In the genomic region with DNA sequence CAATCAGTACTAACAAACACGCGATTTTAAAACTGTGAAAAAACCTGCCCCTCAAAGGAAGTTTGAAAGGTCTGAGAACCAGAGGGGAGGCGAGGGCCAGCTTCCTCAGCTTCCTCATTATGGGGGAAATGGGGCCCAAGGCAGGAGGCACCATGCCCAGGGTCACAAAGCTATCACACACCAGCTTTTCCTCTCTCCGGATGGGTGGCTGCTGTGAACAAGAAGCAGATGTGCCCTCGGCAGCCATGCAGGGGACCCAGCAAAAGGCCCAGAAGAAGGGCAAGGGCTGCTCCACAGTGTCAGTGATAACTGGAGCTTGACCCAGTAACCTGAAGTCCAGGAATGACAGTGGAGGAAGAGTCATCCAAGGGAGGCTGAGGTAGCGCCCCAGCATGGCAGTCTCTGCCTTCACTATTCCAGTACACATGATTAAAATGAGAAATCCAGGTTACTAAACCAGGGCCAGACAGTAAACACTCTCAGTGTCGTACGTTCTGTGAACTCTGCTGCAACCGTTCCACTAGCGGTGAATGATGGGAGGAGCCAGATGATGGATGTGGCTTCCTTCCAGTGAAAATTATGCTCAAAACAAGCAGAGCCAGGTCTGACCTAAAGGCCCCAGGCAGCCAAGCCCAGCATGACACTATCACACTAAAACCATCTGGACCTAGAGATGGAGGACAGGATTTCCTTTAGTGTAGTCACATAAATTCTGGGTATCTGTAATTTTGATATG, we compare ENCODE assay signal across 8 mouse cellular contexts. TPM values are rescaled to one million over a fixed set of nuclear protein-coding genes. Genes with fewer than 3 reads are reported as not detected.
A peak's percentile ranks its signal among the peaks of the same experiment; 100 is the strongest.
DNase-seq lines count a peak whose midpoint lies in the region; ATAC-seq and TF ChIP-seq lines count a peak whose summit lies in the region.

No protein-coding gene starts in this region.

- H3K9me3 ChIP-seq in G1E (replicated peaks) = no peaks in the 10 kb centered on the region
- H3K9me3 ChIP-seq in heart, embryonic 13.5 days = no peaks in the 10 kb centered on the region
- no peaks in the 10 kb centered on the region for H3K9me3 ChIP-seq in limb, embryonic 10.5 days (replicated peaks)
- no peaks in the 10 kb centered on the region for H3K9me3 ChIP-seq in midbrain, embryonic 13.5 days

- intact Hi-C loops in heart, adult 2 months (cut with DNase I) = loop anchor here (2.0 kb wide), 1 partner anchor 34 kb away; no protein-coding TSS in a partner anchor

- H3K36me3 ChIP-seq in heart, adult 2 months (ENCODE audit: control insufficient read depth, insufficient read depth, low read length) = peaks cover 12% of the 10 kb centered on the region
- peaks cover 85% of the 10 kb centered on the region for H3K36me3 ChIP-seq in G1E (replicated peaks)
- peaks cover 5% of the 10 kb centered on the region; the same call in 1 of the 2 replicates for H3K36me3 ChIP-seq in heart, embryonic 13.5 days
- peaks cover 24% of the 10 kb centered on the region for H3K36me3 ChIP-seq in limb, embryonic 10.5 days
- H3K36me3 ChIP-seq in midbrain, embryonic 13.5 days = no peaks in the 10 kb centered on the region; the same call in 1 of the 2 replicates

- H3K27me3 ChIP-seq in heart, adult 2 months (ENCODE audit: control insufficient read depth, insufficient read depth, low read length) = no peaks in the 10 kb centered on the region
- no peaks in the 10 kb centered on the region for H3K27me3 ChIP-seq in G1E (ENCODE audit: insufficient read depth, low read length)
- H3K27me3 ChIP-seq in heart, embryonic 13.5 days (replicated peaks) = no peaks in the 10 kb centered on the region
- H3K27me3 ChIP-seq in limb, embryonic 10.5 days (ENCODE audit: low read depth, poor library complexity, severe bottlenecking) = no peaks in the 10 kb centered on the region
- no peaks in the 10 kb centered on the region for H3K27me3 ChIP-seq in midbrain, embryonic 13.5 days

- DNase-seq in heart, adult 2 months = peak in 1 of 2 experiments; percentile 56
- DNase-seq in heart, postnatal 4 days = no peak
- no peak for DNase-seq in G1E (ENCODE audit: low spot score)
- peak; percentile 39 for DNase-seq in limb, embryonic 10.5 days (ENCODE audit: low spot score)
- peak; percentile 72 for DNase-seq in naive thymus-derived CD4-positive, alpha-beta T cell, adult 2 months (ENCODE audit: low read depth)
- no peak for DNase-seq in layer of hippocampus, postnatal 25 days (ENCODE audit: extremely low spot score in 1 of 2, low spot score in 1 of 2)

- WGBS in heart, adult 2 months = 43% methylated on average over 10 of the region's 10 CpGs
- 49% methylated on average over 10 of the region's 10 CpGs for WGBS in heart, embryonic 13.5 days
- WGBS in limb, embryonic 10.5 days = 32% methylated on average over 10 of the region's 10 CpGs
- 83% methylated on average over 10 of the region's 10 CpGs for WGBS in midbrain, embryonic 13.5 days

- H3K4me2 ChIP-seq in heart, embryonic 13.5 days = peak overlapping the region; percentile 34
- no peak overlapping the region for H3K4me2 ChIP-seq in midbrain, embryonic 13.5 days (replicated peaks)

- peak; percentile 42 for ATAC-seq in G1E (ENCODE audit: extremely low read depth, insufficient number of reproducible peaks, low FRiP score, poor library complexity, severe bottlenecking)
- no peak for ATAC-seq in heart, embryonic 13.5 days (ENCODE audit: extremely low read depth, insufficient number of reproducible peaks, low FRiP score, low TSS enrichment)
- no peak for ATAC-seq in midbrain, embryonic 13.5 days

- TF ChIP-seq CTCF in heart, adult 2 months (IDR thresholded peaks at IDR 0.05) = no peak
- TF ChIP-seq CTCF in G1E (IDR thresholded peaks at IDR 0.05; ENCODE audit: low read depth, low read length) = no peak

- H3K27ac ChIP-seq in heart, adult 2 months = peak overlapping the region; percentile 30; the same call in 1 of the 2 replicates
- H3K27ac ChIP-seq in heart, embryonic 13.5 days (replicated peaks) = peak overlapping the region; percentile 37
- peak overlapping the region; percentile 75 for H3K27ac ChIP-seq in limb, embryonic 10.5 days
- no peak overlapping the region for H3K27ac ChIP-seq in midbrain, embryonic 13.5 days

- TF ChIP-seq EP300 in heart, adult 2 months (IDR thresholded peaks at IDR 0.05; ENCODE audit: insufficient read depth, low read depth, low read length) = no peak

- H3K79me2 ChIP-seq in heart, adult 2 months (replicated peaks; ENCODE audit: control insufficient read depth, insufficient read depth, low read length) = no peaks in the 10 kb centered on the region

- no peak for TF ChIP-seq POLR2A in heart, adult 2 months (IDR thresholded peaks at IDR 0.05; ENCODE audit: insufficient read depth, low read depth, low read length)

- H3K4me3 ChIP-seq in heart, adult 2 months = no peak overlapping the region
- H3K4me3 ChIP-seq in G1E (ENCODE audit: low read depth, low read length) = no peak overlapping the region; the same call in 1 of the 2 replicates
- no peak overlapping the region for H3K4me3 ChIP-seq in heart, embryonic 13.5 days
- peak overlapping the region; percentile 8; the same call in 1 of the 2 replicates for H3K4me3 ChIP-seq in limb, embryonic 10.5 days
- no peak overlapping the region for H3K4me3 ChIP-seq in midbrain, embryonic 13.5 days (replicated peaks)

- peaks cover 18% of the 10 kb centered on the region for H3K4me1 ChIP-seq in heart, adult 2 months (ENCODE audit: control insufficient read depth, insufficient read depth, low read length)
- peaks cover 72% of the 10 kb centered on the region for H3K4me1 ChIP-seq in G1E (ENCODE audit: insufficient read depth, low read depth, low read length)
- H3K4me1 ChIP-seq in heart, embryonic 13.5 days = peaks cover 45% of the 10 kb centered on the region
- peaks cover 28% of the 10 kb centered on the region for H3K4me1 ChIP-seq in limb, embryonic 10.5 days
- H3K4me1 ChIP-seq in midbrain, embryonic 13.5 days (replicated peaks) = 0 out of 2 replicates have a peak, but pooled peaks cover 3% of the 10 kb centered on the region

- no peak overlapping the region for H3K9ac ChIP-seq in heart, adult 2 months (ENCODE audit: low read depth, low read length)
- H3K9ac ChIP-seq in heart, embryonic 13.5 days = no peak overlapping the region
- no peak overlapping the region for H3K9ac ChIP-seq in midbrain, embryonic 13.5 days (replicated peaks)

RNA-seq across cellular contexts. Expression of a gene that starts 31.5 kb away (rescaled TPM):
- total RNA-seq in heart, adult 2 months (2021) = 1 to 10 TPM in 1 of 2 experiments, under 1 TPM in 1; 0.84 to 1.1 TPM
- polyA plus RNA-seq in heart, adult 2 months (2012; rRNA removed) = 0.14 and 0.18 TPM in 2 replicates
- total RNA-seq in heart, postnatal 4 days (2021) = 1 to 10 TPM; 1.5 to 1.6 TPM
- total RNA-seq in G1E (2014; fragmentation: Nextera tagmentation) (not detected in 2 replicates), G1E (2017) (0.12 and 0.27 TPM in 2 replicates)
- 0.06 and 0.07 TPM in 2 replicates for polyA plus RNA-seq in G1E (2012)
- 0.48 and 0.67 TPM in 2 replicates for polyA plus RNA-seq in heart, embryonic 13.5 days (2015; fragmentation: Nextera tagmentation; extraction: Ambion mirVana)
- polyA plus RNA-seq in limb, embryonic 10.5 days (2016; fragmentation: Nextera tagmentation; extraction: Ambion mirVana) = 0.10 and 0.25 TPM in 2 replicates
- 1.2 and 1.4 TPM in 2 replicates for polyA plus RNA-seq in midbrain, embryonic 13.5 days (2015; fragmentation: Nextera tagmentation; extraction: Ambion mirVana)
- total RNA-seq in layer of hippocampus, postnatal 25 days (2021) = 1 to 10 TPM; 1.7 to 1.8 TPM

RNA-seq across cellular contexts. Expression of a gene that starts 42.1 kb away (rescaled TPM):
- 10 to 100 TPM; 11.8 to 18.6 TPM for total RNA-seq in heart, adult 2 months (2021)
- polyA plus RNA-seq in heart, adult 2 months (2012; rRNA removed) = 25.7 and 26.4 TPM in 2 replicates
- 10 to 100 TPM; 25.9 to 28.6 TPM for total RNA-seq in heart, postnatal 4 days (2021)
- total RNA-seq in G1E (2014; fragmentation: Nextera tagmentation) (32.3 and 36.3 TPM in 2 replicates), G1E (2017) (23.4 and 27.2 TPM in 2 replicates)
- 7.5 and 10.3 TPM in 2 replicates for polyA plus RNA-seq in G1E (2012)
- polyA plus RNA-seq in heart, embryonic 13.5 days (2015; fragmentation: Nextera tagmentation; extraction: Ambion mirVana) = 40.8 and 42.0 TPM in 2 replicates
- 75.3 and 77.6 TPM in 2 replicates for polyA plus RNA-seq in limb, embryonic 10.5 days (2016; fragmentation: Nextera tagmentation; extraction: Ambion mirVana)
- 79.7 and 80.4 TPM in 2 replicates for polyA plus RNA-seq in midbrain, embryonic 13.5 days (2015; fragmentation: Nextera tagmentation; extraction: Ambion mirVana)
- total RNA-seq in layer of hippocampus, postnatal 25 days (2021) = 10 to 100 TPM; 40.9 to 41.0 TPM

Comparison
In these comparisons a context has a peak if more than half of its experiments do, and no peak if none do; other contexts are left out.
1. DNase-seq: peak in limb, embryonic 10.5 days (single experiment) and naive thymus-derived CD4-positive, alpha-beta T cell, adult 2 months (single experiment); none in heart, postnatal 4 days (single experiment), G1E (single experiment) and layer of hippocampus, postnatal 25 days (0 of 2).